Mouse (Mus musculus) macrophage (primary cell): Measurements from ENCODE around the gene Dnajc27. TPM values are rescaled to one million over a fixed set of nuclear protein-coding genes. Genes with fewer than 3 reads are reported as not detected.

Experiments used
- H3K27ac ChIP-seq: fragments of 350-480 bp; formaldehyde crosslinking; 2 replicates; pipeline ENCODE4 v1.9.0; 2021
- H3K36me3 ChIP-seq: fragments of 350-480 bp; formaldehyde crosslinking; 2 replicates; pipeline ENCODE4 v1.9.0; 2021; ENCODE audit errors: inconsistent target
- H3K4me3 ChIP-seq: fragments of 350-480 bp; formaldehyde crosslinking; 2 replicates; pipeline ENCODE4 v1.9.0; 2021; ENCODE audit errors: inconsistent target
- H3K79me2 ChIP-seq: fragments of 350-480 bp; formaldehyde crosslinking; 2 replicates; pipeline ENCODE4 v1.9.0; 2021; ENCODE audit errors: inconsistent target
- WGBS: methylation state at CpG from one replicate; pipeline ENCODE4 v1.1.7; 2026; ENCODE audit warnings: inconsistent platforms; ENCODE audit not compliant: missing documents; 5-methylcytosine and 5-hydroxymethylcytosine counted together
- polyA plus RNA-seq: library from polyadenylated mRNA; stranded (reverse); fragments of 250-400 nt; gene quantifications from 3 replicates; pipeline ENCODE4 v1.2.4, GENCODE M21; 2018; ENCODE audit warnings: inconsistent platforms

The Dnajc27 gene
- polyA plus RNA-seq, 1 experiment from 2014 or later: 3.5 TPM

GRCm38 (mm10) chr12:4133847-4134212, 51.4 kb downstream of the Dnajc27 start:
- Histone ChIP-seq H3K79me2 (no peaks in the 10 kb centered on the region), H3K4me3 (no peak overlapping the region; the same call in 1 of the 2 replicates)

GRCm38 (mm10) chr12:4143179-4143578, 60.8 kb downstream of the Dnajc27 start:
- H3K27ac ChIP-seq: no peak overlapping the region
- WGBS: 95% methylated on average over 5 of the region's 5 CpGs
- no peaks in the 10 kb centered on the region for H3K79me2 ChIP-seq
- no peaks in the 10 kb centered on the region for H3K36me3 ChIP-seq
- no peak overlapping the region for H3K4me3 ChIP-seq

More at GRCm38 (mm10) chr12:4133847-4134212, 51.4 kb downstream of the Dnajc27 start:
- WGBS: 63% methylated on average over 11 of the region's 11 CpGs
- no peaks in the 10 kb centered on the region for H3K36me3 ChIP-seq
- H3K27ac ChIP-seq: no peak overlapping the region

GRCm38 (mm10) chr12:4150936-4151335, 68.6 kb downstream of the Dnajc27 start:
- 76% methylated on average over 2 of the region's 2 CpGs for WGBS
- no peaks in the 10 kb centered on the region for H3K36me3 ChIP-seq
- no peak overlapping the region for H3K4me3 ChIP-seq
- H3K79me2 ChIP-seq: no peaks in the 10 kb centered on the region
- H3K27ac ChIP-seq: peak overlapping the region; percentile 70

- H3K4me3 ChIP-seq: no peak overlapping the region
- H3K36me3 ChIP-seq: no peaks in the 10 kb centered on the region
- 97% methylated on average over 2 of the region's 3 CpGs for WGBS
Measured at GRCm38 (mm10) chr12:4151969-4152368, 69.6 kb downstream of the Dnajc27 start.

DNA sequence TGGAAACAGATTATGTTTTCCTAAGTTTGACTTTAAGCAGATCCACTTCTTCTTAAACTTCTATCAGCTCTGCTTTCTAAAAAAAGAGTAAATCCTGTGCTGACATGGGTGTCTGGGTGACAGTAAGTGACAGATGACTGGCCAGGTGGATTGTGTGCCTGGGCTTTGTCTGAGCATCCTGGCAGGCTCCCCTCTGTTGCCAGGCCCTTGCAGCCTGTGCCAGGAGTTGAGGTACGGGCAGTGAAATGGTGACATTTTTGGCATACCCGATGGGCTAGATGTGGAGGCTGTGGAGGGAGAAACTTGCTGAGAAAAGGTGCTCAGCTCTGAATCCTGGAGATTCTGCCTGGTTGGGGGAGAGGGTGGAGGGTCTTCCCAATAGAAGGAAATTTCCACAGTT, 75.1 kb downstream of the Dnajc27 start:
- peak overlapping the region; percentile 38 for H3K27ac ChIP-seq
- no peak overlapping the region for H3K4me3 ChIP-seq
- no peaks in the 10 kb centered on the region for H3K36me3 ChIP-seq
- WGBS: 90% methylated on average over 2 of the region's 2 CpGs
- no peaks in the 10 kb centered on the region for H3K79me2 ChIP-seq

More at GRCm38 (mm10) chr12:4151969-4152368, 69.6 kb downstream of the Dnajc27 start:
- H3K27ac ChIP-seq: no peak overlapping the region
- H3K79me2 ChIP-seq: no peaks in the 10 kb centered on the region

DNA sequence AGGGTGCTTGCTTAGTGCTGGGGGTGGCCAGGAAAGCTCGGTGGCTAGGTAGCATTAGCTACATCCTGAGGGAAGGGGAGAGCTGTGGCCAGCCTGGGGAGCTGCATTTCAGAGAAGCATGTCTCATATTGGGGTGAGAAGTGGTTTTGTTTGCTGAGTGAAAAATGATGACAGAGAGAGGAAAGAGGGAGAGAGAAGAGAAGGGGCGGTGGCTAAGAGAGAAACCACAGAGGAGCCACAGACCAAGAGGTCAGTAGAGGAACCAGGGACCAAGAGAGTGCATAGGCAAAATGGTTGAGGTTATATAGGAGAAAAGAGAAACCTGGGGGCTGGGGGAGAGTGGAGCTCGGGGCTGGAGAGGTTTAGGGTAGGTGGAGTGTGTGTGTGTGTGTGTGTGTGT, 75.8 kb downstream of the Dnajc27 start:
- H3K4me3 ChIP-seq: no peak overlapping the region
- WGBS: 6% methylated on average over 2 of the region's 3 CpGs
- H3K79me2 ChIP-seq: no peaks in the 10 kb centered on the region
- no peaks in the 10 kb centered on the region for H3K36me3 ChIP-seq
- H3K27ac ChIP-seq: peak overlapping the region; percentile 38

GRCm38 (mm10) chr12:4158868-4159632, 76.7 kb downstream of the Dnajc27 start:
- Histone ChIP-seq H3K36me3 (no peaks in the 10 kb centered on the region), H3K79me2 (no peaks in the 10 kb centered on the region), H3K27ac (no peak overlapping the region), H3K4me3 (no peak overlapping the region)
- WGBS: 98% methylated on average over 7 of the region's 7 CpGs

Other genes starting within 250 kb of the Dnajc27 start
- gene Pomc, start 127.6 kb upstream of the Dnajc27 start, polyA plus RNA-seq: 0.37 TPM in 1 of 3 replicates, not detected in the others
- gene Efr3b, start 43.7 kb upstream of the Dnajc27 start, polyA plus RNA-seq: 0.47 to 2.4 TPM (median 0.92 TPM) in 3 replicates
- 29.4 to 49.2 TPM (median 45.0 TPM) in 3 replicates for gene Adcy3, start 50.5 kb downstream of the Dnajc27 start, polyA plus RNA-seq
- gene Ptrhd1, start 151.4 kb downstream of the Dnajc27 start, polyA plus RNA-seq: 5.1 to 6.0 TPM (median 5.4 TPM) in 3 replicates
- gene Cenpo, start 151.7 kb downstream of the Dnajc27 start, polyA plus RNA-seq: 9.6 to 13.6 TPM (median 10.3 TPM) in 3 replicates